Mouse (Mus musculus) v-Abl transformed pro-B cells (cell line): ENCODE data around the gene B4galt7.
"Not testable (repeated sequence)": the region's sequence is repeated elsewhere in the genome, so short reads cannot be mapped to it uniquely, and the experiment has no call there.

Source experiments
- in situ Hi-C, 2 experiments: fragments of 400-800 bp; cut with MboI; formaldehyde crosslinking; loops; one replicate each; pipeline ENCODE4 v1.15.1; 2025; ENCODE audit not compliant: unreplicated experiment in 2 of 2

B4galt7 gene

DNA sequence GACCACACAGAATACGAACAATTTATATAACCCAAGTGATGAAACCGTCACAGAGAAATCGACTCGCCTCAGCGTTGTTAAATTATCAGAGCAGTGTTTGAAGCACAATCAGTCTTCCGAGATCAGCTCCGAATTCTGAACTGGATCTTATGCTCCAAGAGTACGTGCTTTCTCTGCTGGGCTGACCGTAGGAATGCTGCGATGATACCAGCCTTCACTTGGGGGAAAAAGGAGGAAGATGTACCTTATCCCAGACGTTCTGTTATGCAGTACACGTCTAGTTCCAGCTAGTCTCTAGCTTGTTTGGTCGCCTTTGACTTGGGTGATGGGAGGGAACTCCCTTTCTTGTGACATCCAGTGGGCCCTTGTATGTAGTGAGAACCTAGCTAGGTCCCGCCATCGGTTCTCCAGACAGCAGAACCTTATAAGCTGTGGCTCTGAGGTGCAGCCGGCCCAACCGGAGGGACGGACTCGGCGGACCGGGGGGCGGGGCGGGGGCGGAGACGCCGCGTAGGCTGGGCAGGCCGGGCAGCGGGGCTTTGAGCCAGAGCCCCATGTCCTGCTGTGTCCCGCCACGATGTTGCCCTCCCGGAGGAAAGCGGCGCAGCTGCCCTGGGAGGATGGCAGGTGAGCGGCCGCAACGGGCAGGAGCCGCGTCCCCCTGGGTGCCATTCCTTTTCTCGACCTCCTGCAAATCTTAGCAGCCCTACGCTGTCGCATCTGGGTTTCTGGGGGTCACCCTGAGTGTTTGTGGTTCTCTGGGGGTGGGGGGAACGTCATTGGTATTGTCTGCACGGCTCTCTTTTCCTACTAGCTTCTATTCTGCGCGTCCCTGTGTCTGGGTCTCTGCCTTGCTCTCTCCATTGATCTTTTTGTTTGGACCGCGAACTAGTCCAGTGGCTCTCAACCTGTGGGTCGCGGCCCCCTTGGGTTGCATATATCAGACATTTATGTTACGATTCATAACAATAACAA, at the start of gene B4galt7:
Gene B4galt7 (plus strand): TSS at position 331 of the 975 bp plus-strand sequence.
- in situ Hi-C loops = loop anchor here in 1 of 2 experiments (5.0 kb wide), 1 partner anchor 37 kb away; the partner anchor contains the start of gene Ddx46

- in situ Hi-C loops = no loop called here
Measured at GRCm38 (mm10) chr13:55555921-55556320, 43.8 kb upstream of the B4galt7 start.

DNA sequence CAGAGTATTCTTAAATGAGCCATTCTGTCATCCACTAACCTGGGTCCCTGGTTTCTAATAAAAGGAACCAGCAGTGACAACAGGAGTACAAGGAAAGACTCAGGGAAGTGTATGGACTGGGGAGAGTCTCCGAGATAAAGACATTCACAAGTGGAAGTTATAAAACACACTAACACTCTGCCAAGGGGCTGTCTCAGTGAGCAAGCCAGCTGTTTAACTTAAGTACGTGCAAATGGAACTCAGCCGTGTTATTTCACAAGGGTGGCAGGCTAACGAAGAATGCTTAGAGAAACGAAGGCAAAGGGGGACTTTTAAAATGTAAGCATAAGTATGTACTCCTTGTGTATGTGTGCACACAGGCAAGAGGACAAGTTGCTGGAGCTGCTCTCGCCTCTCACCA, 42.2 kb upstream of the B4galt7 start:
- in situ Hi-C loops = no loop called here

DNA sequence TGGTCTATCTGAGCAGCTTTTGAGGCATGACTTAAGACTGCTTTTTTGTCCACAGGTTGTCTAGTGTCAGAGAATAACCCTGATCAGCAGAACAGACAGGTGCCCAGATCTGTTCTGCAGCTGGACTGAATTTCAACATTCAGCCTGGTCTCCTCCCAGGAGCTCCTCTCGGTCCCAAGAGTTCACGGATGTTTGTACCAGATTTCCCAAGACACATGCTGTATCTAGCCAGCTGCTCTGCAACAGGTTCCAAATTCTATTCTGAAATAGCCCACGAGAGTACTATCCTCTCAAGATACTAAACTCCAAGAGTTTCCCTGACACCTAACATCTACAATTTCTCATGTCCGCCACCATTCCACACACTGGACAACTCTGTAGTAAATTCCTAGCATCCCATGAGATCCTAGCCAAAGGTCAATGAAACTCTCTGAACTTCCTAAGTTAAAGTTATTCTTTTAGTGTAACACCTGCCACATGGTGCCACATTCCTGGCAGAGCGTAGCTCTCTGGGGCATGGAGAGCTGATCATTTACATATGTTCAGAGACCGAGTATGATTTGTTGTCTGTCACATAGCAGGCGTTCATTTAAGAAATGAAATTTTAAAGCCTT, 36.3 kb upstream of the B4galt7 start:
- in situ Hi-C loops = no loop called here

DNA sequence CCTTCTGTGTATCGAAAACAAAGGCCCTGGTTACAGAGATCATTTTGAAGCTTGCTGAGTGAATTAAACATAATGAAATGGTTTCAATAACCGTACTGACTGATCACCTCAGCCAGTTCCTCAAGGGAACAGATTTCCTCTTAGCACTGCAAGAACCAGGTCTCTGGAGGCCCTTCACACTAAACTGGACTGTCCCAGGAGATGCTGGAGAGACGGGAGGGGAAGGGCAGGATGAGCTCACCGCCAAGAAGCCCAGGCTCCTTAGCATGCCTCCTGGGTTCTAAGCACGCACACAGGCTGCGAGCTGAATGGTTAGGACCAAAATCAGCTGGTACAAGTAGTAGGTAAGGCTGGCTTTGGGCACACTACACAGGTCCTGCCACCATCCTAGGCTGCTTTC, 32.7 kb upstream of the B4galt7 start:
- in situ Hi-C loops = no loop called here

GRCm38 (mm10) chr13:55567949-55568348, 31.7 kb upstream of the B4galt7 start:
- in situ Hi-C loops = no loop called here

- in situ Hi-C loops = not testable (repeated sequence)
Measured at GRCm38 (mm10) chr13:55568524-55568923, 31.2 kb upstream of the B4galt7 start.

DNA sequence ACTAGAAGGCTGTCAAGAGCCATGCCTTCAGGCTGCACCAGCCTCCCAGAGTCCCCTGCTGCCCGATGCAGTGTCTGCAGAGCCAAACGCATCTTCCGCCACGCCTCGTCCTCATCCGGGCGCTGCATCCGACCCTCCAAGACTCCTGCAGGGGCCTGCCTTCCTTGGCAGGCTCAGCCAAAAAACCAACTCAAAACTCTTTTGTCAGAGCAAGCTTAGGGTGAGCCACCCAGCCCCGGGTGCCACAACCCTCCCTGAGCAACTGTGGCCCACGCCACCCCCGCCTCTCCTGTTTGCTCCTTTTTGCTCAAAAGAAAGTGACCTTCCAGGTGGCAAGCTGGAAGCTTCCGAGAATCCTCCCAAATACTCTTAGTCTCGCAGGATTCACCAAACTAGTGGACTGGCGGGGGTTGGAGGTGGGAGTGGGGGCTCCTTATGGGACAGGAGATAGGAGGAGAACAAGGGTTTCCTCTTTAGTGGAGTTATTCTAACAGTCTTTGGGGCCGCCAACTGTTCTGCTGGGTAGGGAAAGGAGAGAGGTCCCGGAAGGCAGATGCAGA, 29.9 kb upstream of the B4galt7 start:
- in situ Hi-C loops = no loop called here

DNA sequence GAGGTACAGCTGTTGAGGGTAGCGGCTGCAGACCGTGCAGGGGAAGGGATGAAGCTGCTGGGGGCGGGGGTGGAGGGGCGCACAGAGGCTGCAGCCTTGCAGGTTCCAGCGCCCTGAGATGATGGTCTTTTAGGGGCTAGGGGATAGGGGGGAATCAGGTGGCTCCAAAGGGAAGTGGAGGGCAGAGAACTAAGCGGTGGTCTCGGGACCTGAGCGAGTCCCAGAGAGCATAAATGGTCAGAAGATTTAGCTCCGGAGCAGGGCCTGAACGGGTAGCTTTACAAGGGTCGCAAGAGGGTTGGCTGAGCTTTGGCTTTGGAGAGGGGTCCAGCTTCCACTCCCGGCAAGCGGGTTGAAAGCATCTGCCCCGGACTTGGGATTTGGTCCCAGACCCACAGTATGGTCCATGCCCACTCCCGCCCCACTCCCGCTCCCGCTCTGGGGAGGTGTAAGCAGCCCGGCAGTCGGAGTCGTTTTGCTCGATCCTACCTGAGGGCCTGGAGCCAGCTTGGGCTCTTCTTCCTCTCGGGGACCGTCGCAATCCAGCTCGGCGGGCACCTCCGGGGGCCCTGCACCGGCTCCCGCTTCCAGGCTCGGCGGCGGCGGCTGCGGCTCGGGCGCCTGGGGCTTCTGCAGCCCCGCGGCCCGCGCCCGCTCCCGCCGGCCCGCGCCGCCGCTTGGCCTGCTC, 29.3 kb upstream of the B4galt7 start:
- in situ Hi-C loops = no loop called here

DNA sequence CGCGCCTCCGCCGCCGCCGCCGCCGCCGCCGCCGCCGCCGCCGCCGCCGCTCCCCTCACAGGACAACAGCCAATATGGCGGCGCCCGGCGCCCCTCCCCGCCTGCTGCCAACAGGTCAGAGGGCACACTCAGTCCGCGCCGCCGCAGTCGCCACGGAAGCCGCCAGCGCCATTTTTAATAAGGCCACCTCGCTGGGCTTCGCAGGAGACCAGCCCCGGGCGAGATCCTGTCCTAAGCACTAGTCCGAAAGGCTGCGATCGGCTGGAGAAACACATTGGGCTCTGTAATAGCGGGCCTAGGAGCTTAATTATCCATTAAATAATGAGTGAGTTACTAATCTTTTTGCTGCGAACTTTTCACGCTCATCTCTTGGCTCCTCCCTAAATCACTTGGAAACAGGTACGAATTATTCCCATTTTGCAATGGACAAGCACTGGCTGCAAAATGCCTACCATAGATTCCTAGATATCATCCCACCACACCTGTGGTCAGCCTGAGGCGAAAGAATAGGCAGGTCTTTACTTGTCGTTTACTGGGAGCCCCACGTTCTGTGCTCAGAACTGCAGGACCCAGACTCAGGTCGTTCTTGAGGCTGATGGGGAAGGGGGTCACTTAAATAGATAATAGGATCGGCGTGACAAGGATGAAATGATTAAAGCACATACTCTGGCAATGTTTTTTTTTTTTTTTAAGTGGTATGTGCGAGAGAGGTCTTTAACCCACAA, 28.5 kb upstream of the B4galt7 start, which contains the start of gene Fam193b:
Gene Fam193b (minus strand): TSS at position 94 of the 725 bp plus-strand sequence.
- in situ Hi-C loops = no loop called here

GRCm38 (mm10) chr13:55571977-55572376, 27.7 kb upstream of the B4galt7 start:
- in situ Hi-C loops = no loop called here

DNA sequence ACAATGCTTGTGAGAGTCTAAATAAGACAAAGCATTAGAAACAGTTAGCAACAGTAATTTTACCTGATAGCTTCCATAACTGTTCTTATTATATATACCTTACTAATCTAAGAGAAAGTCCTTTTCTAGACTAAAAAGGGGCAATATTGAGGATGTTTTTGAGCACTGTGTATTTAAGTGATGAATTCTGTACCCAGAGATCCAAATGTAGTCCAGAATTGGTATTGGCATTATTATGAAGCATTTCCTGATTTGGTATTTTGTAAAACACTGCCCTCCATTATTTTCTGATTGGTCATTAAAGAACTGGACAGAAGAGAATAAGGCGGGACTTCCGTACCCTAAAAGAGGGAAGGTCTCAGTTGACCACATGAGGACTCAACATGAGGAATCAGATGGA, 26.3 kb upstream of the B4galt7 start, which contains the start of gene Tmed9:
Gene Tmed9 (plus strand): TSS at position 301 of the 400 bp plus-strand sequence.
- in situ Hi-C loops = no loop called here

- in situ Hi-C loops = no loop called here
Measured at GRCm38 (mm10) chr13:55574321-55574720, 25.4 kb upstream of the B4galt7 start.

DNA sequence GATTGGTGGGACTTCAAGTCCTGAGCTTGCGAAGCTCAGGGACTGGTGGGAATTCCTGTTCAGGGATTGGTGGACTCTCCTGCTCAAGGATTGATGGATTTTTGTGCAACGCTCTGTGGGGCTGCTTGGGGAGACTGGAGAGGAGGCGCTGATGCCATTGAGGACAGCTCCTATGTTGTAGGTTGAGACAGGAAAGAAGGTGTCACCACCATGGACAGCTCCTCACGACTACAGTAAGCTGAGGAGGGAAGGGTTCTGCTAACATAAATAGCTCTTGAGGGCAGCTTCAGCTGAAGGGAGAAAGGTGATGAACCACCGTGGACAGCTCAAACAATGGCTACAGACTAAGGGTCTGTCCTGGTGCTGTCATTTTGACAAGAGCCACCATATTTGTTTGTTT, 23.8 kb upstream of the B4galt7 start:
- in situ Hi-C loops = no loop called here

DNA sequence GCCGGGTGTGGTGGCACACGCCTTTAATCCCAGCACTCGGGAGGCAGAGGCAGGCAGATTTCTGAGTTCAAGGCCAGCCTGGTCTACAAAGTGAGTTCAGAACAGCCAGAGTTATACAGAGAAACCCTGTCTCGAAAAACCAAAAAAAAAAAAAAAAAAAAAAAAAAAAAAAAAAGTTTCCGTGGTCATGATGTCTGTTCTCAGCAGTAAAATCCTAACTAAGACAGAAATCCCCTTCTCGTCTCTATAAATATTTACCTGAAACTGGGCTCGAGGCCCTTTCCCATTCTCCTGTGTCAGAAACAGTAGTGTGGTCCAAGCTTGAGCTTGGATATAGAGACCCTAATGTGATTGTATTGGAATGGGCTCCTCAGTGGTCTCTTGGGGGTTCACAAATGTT, 22.8 kb upstream of the B4galt7 start:
- in situ Hi-C loops = not testable (repeated sequence)

DNA sequence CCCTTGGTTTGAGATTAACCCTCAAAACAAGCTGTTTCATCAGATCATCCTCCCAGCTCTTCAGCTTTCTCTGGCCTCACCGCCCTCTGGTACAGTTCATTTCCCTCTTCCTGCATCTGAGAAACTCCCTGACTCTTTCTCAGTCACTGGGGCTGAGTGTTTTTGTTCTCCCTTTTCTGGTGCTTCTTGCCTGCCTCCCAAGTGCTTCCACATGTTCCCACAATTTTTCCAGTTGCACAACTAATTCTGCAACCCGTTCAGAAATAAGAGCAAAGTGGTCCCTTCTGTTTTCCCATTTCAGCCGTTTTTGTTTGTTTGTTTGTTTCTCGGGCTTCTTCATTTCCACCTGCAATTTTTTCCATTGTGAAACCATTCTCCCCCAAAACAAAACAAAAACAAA, 21.6 kb upstream of the B4galt7 start:
- in situ Hi-C loops = no loop called here

DNA sequence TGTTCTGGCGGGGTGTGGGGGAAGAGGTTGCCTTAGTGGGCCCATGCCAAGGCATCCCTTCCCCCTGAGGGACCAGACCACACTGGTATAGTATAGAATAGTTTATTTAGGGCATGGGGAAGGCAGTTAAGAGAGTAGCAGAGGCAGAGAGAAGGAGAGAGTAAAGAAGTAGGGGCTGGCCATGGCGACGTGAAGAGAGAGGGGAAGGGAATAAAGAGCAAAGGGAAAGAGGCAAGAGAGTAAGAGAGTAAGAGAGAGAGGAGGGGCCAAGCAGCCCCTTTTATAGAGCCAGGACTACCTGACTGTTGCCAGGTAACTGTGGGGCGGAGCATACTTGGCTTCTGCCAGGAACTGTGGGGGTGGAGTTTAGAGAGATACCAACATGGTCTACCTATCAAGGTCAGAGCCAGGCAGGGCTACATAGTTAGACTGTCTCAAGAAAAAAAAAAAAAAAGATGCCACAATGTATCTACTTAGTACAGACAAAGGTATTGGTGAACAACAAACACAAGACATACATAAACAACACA, 7.7 kb upstream of the B4galt7 start:
- in situ Hi-C loops = no loop called here

DNA sequence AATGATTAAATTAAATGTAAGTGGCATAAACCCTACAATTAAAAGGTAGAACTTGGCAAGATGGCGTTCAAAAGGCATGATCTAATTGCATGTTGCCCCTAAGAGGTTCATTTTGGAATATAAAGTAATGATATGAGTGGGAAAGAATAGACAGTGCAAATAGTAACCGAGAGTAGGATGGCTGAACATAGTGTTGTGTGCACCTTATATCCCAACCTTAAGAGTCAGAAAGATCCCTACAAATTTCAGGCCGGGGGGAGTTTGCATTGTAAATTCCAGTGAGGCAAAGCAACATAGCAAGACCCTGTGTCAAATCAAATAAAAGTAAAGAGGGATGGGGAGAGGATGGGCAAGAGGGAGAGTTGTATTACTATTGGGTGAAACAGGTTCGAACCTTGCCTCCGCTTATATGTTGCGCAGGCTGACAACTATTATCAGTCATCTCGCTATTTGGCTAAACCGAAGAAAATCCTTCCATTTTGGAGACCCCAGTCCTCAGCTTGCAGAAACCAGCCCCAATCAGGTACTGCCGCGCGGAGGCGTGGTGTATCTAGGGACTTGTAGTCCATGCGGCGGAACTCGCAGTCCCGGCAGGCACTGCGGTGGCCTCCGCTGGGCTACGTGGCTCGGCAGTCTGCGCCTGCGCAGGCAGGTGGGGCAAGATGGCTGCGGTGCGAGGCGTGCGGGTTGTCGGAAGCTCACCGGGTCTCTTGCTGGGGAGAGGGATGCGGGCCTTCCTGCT, 7.0 kb upstream of the B4galt7 start:
- in situ Hi-C loops = no loop called here

DNA sequence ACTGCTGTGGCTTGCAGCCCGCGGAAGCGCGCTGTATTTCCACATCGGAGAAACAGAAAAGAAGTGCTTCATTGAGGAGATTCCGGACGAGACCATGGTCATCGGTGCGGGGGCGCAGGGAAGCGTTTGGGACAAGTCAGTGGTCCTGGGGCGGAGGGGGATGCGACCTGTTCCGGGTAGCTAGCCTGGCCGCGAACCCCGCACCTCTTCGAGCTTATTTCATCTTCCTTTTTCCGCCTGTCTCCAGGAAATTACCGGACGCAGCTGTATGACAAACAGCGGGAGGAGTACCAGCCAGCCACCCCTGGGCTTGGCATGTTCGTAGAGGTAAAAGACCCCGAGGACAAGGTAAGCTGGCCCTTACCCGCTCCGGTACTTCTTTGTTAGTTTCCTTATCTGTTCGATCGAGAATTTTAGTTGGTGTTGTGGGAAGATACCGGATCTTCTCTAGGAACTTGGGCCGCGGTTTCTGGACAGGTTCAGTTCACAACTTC, 6.4 kb upstream of the B4galt7 start:
- in situ Hi-C loops = no loop called here
